Mouse (Mus musculus) cerebellum, adult 9-11 months (tissue): ENCODE results near the gene Kif23.

ENCODE experiments used
- DNase-seq: peaks from one replicate; pipeline ENCODE4 v3.0.0; 2022

Kif23 gene

GRCm38 (mm10) chr9:61946623-61947401 is at the start of gene Kif23:
Gene Kif23 (minus strand): TSS chr9:61946774.
- peak; percentile 91 for DNase-seq

- DNase-seq: no peak
These were observed 44.6 kb upstream of the Kif23 start for GRCm38 (mm10) chr9:61991158-61991557.

GRCm38 (mm10) chr9:61990738-61991137 is 44.2 kb upstream of the Kif23 start:
- DNase-seq: no peak

- no peak for DNase-seq
These were observed 39.5 kb upstream of the Kif23 start for GRCm38 (mm10) chr9:61986055-61986454.

- peak; percentile 14 for DNase-seq
These were observed 38.7 kb upstream of the Kif23 start for GRCm38 (mm10) chr9:61985183-61985863.

- DNase-seq: no peak
These were observed 36.5 kb upstream of the Kif23 start for GRCm38 (mm10) chr9:61982940-61983620.

GRCm38 (mm10) chr9:61981876-61982275 is 35.3 kb upstream of the Kif23 start:
- DNase-seq: no peak

- no peak for DNase-seq
These were observed 33.4 kb upstream of the Kif23 start for GRCm38 (mm10) chr9:61979983-61980382.

GRCm38 (mm10) chr9:61977258-61977945 is 30.8 kb upstream of the Kif23 start:
- no peak for DNase-seq

- DNase-seq: no peak
These were observed 25.5 kb upstream of the Kif23 start for GRCm38 (mm10) chr9:61972031-61972430.

- DNase-seq: no peak
These were observed 24.5 kb upstream of the Kif23 start for GRCm38 (mm10) chr9:61971045-61971444.

- DNase-seq: no peak
These were observed 20.8 kb upstream of the Kif23 start for GRCm38 (mm10) chr9:61967357-61967756.

- DNase-seq: no peak
These were observed 19.4 kb upstream of the Kif23 start for GRCm38 (mm10) chr9:61965987-61966386.

GRCm38 (mm10) chr9:61965411-61965930 is 18.9 kb upstream of the Kif23 start:
- peak; percentile 43 for DNase-seq

GRCm38 (mm10) chr9:61963356-61963755 is 16.8 kb upstream of the Kif23 start:
- no peak for DNase-seq

- no peak for DNase-seq
These were observed 14.6 kb upstream of the Kif23 start for GRCm38 (mm10) chr9:61961181-61961580.

- no peak for DNase-seq
These were observed 14.2 kb upstream of the Kif23 start for GRCm38 (mm10) chr9:61960753-61961152.

GRCm38 (mm10) chr9:61959921-61960569 is 13.5 kb upstream of the Kif23 start:
- no peak for DNase-seq

- no peak for DNase-seq
These were observed 8.1 kb upstream of the Kif23 start for GRCm38 (mm10) chr9:61954707-61955106.

GRCm38 (mm10) chr9:61952241-61952640 is 5.7 kb upstream of the Kif23 start:
- DNase-seq: no peak

GRCm38 (mm10) chr9:61947402-61948346 is 1.1 kb upstream of the Kif23 start:
- DNase-seq: peak; percentile 63
